Mouse (Mus musculus): Measurements from ENCODE around the gene Fgd6. TPM values are rescaled to one million over a fixed set of nuclear protein-coding genes. Genes with fewer than 3 reads are reported as not detected.

Gene Fgd6
- polyA plus RNA-seq, 1 experiment from 2014 or later: 5.2 TPM

DNA sequence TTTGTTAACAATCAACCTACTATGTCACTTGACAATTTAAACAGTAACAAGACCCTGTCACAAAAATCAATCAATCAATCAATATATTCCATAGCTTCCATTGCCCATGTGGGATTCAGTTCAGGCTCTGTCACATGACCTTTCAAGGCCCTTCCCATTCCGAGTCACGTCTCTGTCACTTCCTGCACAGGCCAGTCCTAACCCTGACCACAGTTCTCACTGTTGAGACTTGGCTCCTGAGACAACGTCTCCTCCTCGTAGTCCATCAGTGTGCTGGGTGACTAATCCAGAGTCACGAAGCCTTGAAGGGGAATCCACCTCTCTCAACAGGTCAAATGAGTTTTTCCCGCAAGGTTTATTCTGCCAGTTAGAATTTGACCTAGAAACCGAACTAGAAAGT, 138.9 kb downstream of the Fgd6 start:
- no peak overlapping the region for H3K4me2 ChIP-seq (replicated peaks)
- H3K9ac ChIP-seq: no peak overlapping the region
- peaks cover 4% of the 10 kb centered on the region; the same call in 1 of the 2 replicates for H3K9me3 ChIP-seq (replicated peaks)
- WGBS: 92% methylated on average over 7 of the region's 7 CpGs
- H3K4me1 ChIP-seq: peaks cover 22% of the 10 kb centered on the region
- H3K27ac ChIP-seq: no peak overlapping the region
- no peaks in the 10 kb centered on the region for H3K27me3 ChIP-seq
- H3K36me3 ChIP-seq: peaks cover 35% of the 10 kb centered on the region
- no peak overlapping the region for H3K4me3 ChIP-seq
- ATAC-seq (ENCODE audit: low FRiP score): no peak

DNA sequence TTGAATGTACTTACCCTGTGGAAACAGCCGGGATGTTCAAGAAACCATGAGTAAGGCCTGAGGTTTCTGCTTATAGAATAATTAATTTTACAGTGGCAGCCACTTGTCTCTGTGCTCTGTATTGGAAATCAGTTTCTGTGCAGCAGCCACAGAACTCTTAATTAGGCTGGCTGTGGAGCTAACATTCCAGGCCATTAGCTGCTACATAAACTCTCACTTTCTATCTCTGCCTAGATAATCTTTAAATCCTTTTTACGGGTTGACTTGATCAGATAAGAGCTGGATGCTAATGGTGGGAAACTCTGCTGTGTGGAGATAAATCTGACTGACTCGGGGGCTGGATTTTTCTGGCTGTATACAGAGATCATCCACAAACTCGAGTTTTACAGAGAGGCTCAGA, 147.4 kb downstream of the Fgd6 start:
- H3K4me3 ChIP-seq: no peak overlapping the region
- no peak for ATAC-seq (ENCODE audit: low FRiP score)
- peaks cover 41% of the 10 kb centered on the region for H3K36me3 ChIP-seq
- H3K9me3 ChIP-seq (replicated peaks): no peaks in the 10 kb centered on the region
- H3K4me1 ChIP-seq: peaks cover 4% of the 10 kb centered on the region; the same call in 1 of the 2 replicates
- no peak overlapping the region for H3K9ac ChIP-seq
- no peak overlapping the region for H3K4me2 ChIP-seq (replicated peaks)
- 61% methylated on average over 4 of the region's 4 CpGs for WGBS
- no peaks in the 10 kb centered on the region for H3K27me3 ChIP-seq
- no peak overlapping the region for H3K27ac ChIP-seq

Other genes with a start within 250 kb of the Fgd6 start
- gene Usp44, start 204.4 kb upstream of the Fgd6 start, polyA plus RNA-seq (2016; fragmentation: Nextera tagmentation; extraction: Ambion mirVana): 2.9 and 3.0 TPM in 2 replicates
- 190 and 195 TPM in 2 replicates for gene Metap2, start 138.9 kb upstream of the Fgd6 start, polyA plus RNA-seq (2016; fragmentation: Nextera tagmentation; extraction: Ambion mirVana)
- gene Vezt, start 184 bp upstream of the Fgd6 start, polyA plus RNA-seq (2016; fragmentation: Nextera tagmentation; extraction: Ambion mirVana): 58.1 and 69.1 TPM in 2 replicates
- gene Nr2c1, start 112.0 kb downstream of the Fgd6 start, polyA plus RNA-seq (2016; fragmentation: Nextera tagmentation; extraction: Ambion mirVana): 12.2 and 12.3 TPM in 2 replicates
- gene Ndufa12, start 162.7 kb downstream of the Fgd6 start, polyA plus RNA-seq (2016; fragmentation: Nextera tagmentation; extraction: Ambion mirVana): 366 and 400 TPM in 2 replicates

Data from hindbrain, embryonic 12.5 days (tissue).